Mouse (Mus musculus) hindbrain, embryonic 12.5 days (tissue): ENCODE measurements around the gene Arhgap10. TPM values are rescaled to one million over a fixed set of nuclear protein-coding genes. Genes with fewer than 3 reads are reported as not detected.

Experiments
- ATAC-seq: fragments of 200-750 bp; cut with Nextera tagmentation; 2 replicates; pipeline ENCODE4 v1.8.0; 2017; ENCODE audit warnings: moderate TSS enrichment; ENCODE audit not compliant: low FRiP score
- H3K27ac ChIP-seq: fragments of 300-500 bp; sonication (generic); 2 replicates; pipeline ENCODE4 v1.5.1; 2016; ENCODE audit warnings: mild to moderate bottlenecking
- H3K27me3 ChIP-seq: fragments of 300-500 bp; sonication (generic); 2 replicates; pipeline ENCODE4 v1.6.1; 2016; ENCODE audit warnings: mild to moderate bottlenecking
- H3K36me3 ChIP-seq: fragments of 300-500 bp; sonication (generic); 2 replicates; pipeline ENCODE4 v1.6.1; 2016; ENCODE audit warnings: mild to moderate bottlenecking
- H3K4me1 ChIP-seq: fragments of 300-500 bp; sonication (generic); 2 replicates; pipeline ENCODE4 v1.6.1; 2016
- H3K4me2 ChIP-seq: fragments of 300-500 bp; sonication (generic); replicated peaks from 2 replicates; pipeline ENCODE4 v1.6.1; 2016; ENCODE audit warnings: mild to moderate bottlenecking
- H3K4me3 ChIP-seq: fragments of 300-500 bp; sonication (generic); 2 replicates; pipeline ENCODE4 v1.5.1; 2016; ENCODE audit warnings: mild to moderate bottlenecking
- H3K9ac ChIP-seq: fragments of 300-500 bp; sonication (generic); 2 replicates; pipeline ENCODE4 v1.6.1; 2016; ENCODE audit warnings: mild to moderate bottlenecking, moderate library complexity
- H3K9me3 ChIP-seq: fragments of 300-500 bp; sonication (generic); replicated peaks from 2 replicates; pipeline ENCODE4 v1.6.1; 2016; ENCODE audit warnings: mild to moderate bottlenecking
- WGBS: fragments of 180-500 bp; shearing (Covaris S2); methylation state at CpG from one replicate; pipeline ENCODE4 v1.1.7; 2016; 5-methylcytosine and 5-hydroxymethylcytosine counted together
- polyA plus RNA-seq: library from polyadenylated mRNA; unstranded; fragments of >200 nt; fragmentation: Nextera tagmentation; extraction: Ambion mirVana; gene quantifications from 2 replicates; pipeline ENCODE4 v1.2.1, GENCODE M21; 2016

The Arhgap10 gene
- polyA plus RNA-seq, 1 experiment from 2014 or later = 16.5 TPM

DNA sequence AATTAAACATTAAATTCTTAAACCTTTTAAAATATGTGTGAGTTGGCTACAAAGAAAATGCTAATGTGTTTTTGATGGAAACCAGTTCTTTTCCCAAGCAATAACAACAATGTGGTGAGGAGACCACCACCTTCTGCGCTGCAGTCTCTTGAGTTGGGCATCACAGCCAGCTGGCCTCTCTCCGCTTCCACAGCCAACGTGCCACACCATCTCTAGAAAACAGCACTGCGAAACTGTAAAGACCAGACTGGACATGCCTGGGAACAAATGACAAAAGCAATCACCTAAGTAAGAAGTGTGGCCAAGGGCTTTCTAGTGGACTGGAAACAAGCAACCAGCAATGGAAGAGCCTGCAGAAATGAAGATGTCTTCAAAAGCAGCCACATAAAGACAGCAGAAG, 195.9 kb downstream of the Arhgap10 start:
- no peak for ATAC-seq

DNA sequence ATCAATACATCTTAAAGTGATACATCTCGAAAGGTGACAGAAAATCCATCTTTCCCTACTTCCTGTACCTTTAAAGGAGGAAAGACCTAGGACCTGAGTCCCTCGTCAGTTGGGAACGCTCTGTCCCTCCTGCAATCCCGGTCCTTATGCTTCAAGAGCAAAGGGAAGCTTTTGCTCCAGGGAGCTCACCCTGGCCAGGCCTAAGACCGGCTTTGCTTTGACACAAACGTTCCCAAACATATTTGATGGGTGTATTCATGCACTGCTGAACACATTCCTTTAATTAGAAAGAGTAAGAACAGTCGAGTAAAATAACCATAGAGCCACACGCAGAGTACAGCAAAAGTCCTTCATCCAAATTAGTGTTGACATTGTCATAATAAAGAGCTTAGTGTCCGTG, 199.2 kb downstream of the Arhgap10 start:
- no peaks in the 10 kb centered on the region for H3K27me3 ChIP-seq
- no peak overlapping the region for H3K4me2 ChIP-seq
- no peaks in the 10 kb centered on the region for H3K36me3 ChIP-seq
- no peak overlapping the region for H3K27ac ChIP-seq
- no peak overlapping the region for H3K9ac ChIP-seq
- no peaks in the 10 kb centered on the region for H3K9me3 ChIP-seq
- 79% methylated on average over 9 of the region's 9 CpGs for WGBS
- no peak overlapping the region for H3K4me3 ChIP-seq
- no peak for ATAC-seq
- H3K4me1 ChIP-seq = no peaks in the 10 kb centered on the region

More for the DNA sequence above, 195.9 kb downstream of the Arhgap10 start:
- WGBS = 90% methylated on average over 4 of the region's 4 CpGs
- no peaks in the 10 kb centered on the region for H3K4me1 ChIP-seq
- no peaks in the 10 kb centered on the region for H3K27me3 ChIP-seq
- no peak overlapping the region for H3K9ac ChIP-seq
- no peak overlapping the region for H3K4me3 ChIP-seq
- H3K9me3 ChIP-seq = no peaks in the 10 kb centered on the region
- H3K27ac ChIP-seq = no peak overlapping the region
- H3K36me3 ChIP-seq = no peaks in the 10 kb centered on the region
- no peak overlapping the region for H3K4me2 ChIP-seq

DNA sequence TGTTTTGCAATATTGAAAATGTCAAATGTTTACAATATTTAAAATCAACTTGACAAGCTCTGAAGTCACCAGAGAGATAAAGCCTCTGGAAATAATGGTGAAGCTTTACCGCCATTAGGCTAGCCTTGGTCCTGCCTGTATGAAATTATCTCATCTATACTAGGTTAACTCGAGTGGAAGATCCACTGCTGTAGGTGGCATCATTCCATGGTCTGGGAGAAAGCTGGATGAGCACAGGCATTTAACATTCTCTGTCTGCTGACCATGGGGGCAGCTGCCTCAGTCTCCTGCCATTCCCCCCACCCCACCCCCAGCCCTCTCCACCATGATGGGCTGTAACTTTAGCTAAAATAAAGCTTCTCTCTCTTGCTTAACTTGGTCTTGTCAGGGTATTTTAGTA, 200.0 kb downstream of the Arhgap10 start:
- no peaks in the 10 kb centered on the region for H3K36me3 ChIP-seq
- no peaks in the 10 kb centered on the region for H3K27me3 ChIP-seq
- 93% methylated on average over 2 of the region's 2 CpGs for WGBS

DNA sequence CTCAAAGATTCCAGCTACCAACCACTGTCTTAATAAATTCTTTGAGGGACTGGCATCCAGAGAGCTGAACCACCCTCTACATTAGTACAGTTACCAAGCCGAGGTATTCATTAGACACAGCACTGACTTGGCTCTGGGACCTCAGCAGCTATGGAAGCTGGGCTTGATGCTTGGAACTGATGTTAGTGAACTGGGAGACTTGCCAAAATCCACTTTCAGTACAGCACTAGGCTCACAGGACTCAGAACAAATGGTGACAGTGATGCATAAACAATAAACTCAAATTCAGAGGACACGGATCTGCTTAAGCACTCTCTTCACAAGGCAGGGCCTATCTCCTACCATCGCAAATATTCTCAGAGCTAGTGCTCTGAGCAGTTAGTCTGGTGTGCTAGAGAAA, 204.8 kb downstream of the Arhgap10 start:
- Histone ChIP-seq H3K4me2 (no peak overlapping the region), H3K27ac (no peak overlapping the region), H3K9ac (no peak overlapping the region), H3K36me3 (no peaks in the 10 kb centered on the region), H3K4me3 (no peak overlapping the region), H3K27me3 (no peaks in the 10 kb centered on the region), H3K9me3 (no peaks in the 10 kb centered on the region), H3K4me1 (no peaks in the 10 kb centered on the region)
- 86% methylated on average over 3 of the region's 3 CpGs for WGBS
- ATAC-seq = no peak

More for the DNA sequence above, 200.0 kb downstream of the Arhgap10 start:
- Histone ChIP-seq H3K9ac (no peak overlapping the region), H3K4me2 (no peak overlapping the region), H3K4me1 (no peaks in the 10 kb centered on the region), H3K4me3 (no peak overlapping the region), H3K9me3 (no peaks in the 10 kb centered on the region), H3K27ac (no peak overlapping the region)
- ATAC-seq = no peak

- no peak overlapping the region for H3K4me2 ChIP-seq
- no peaks in the 10 kb centered on the region for H3K27me3 ChIP-seq
- no peak overlapping the region for H3K9ac ChIP-seq
- ATAC-seq = no peak
- no peaks in the 10 kb centered on the region for H3K9me3 ChIP-seq
- H3K36me3 ChIP-seq = no peaks in the 10 kb centered on the region
- 86% methylated on average over 6 of the region's 6 CpGs for WGBS
- no peak overlapping the region for H3K4me3 ChIP-seq
- H3K27ac ChIP-seq = no peak overlapping the region
- no peaks in the 10 kb centered on the region for H3K4me1 ChIP-seq
Observed at GRCm38 (mm10) chr8:77311762-77312161, 206.0 kb downstream of the Arhgap10 start.

- H3K4me2 ChIP-seq = no peak overlapping the region
- ATAC-seq = no peak
- no peaks in the 10 kb centered on the region for H3K36me3 ChIP-seq
- 81% methylated on average over 10 of the region's 10 CpGs for WGBS
- no peaks in the 10 kb centered on the region for H3K4me1 ChIP-seq
- H3K27ac ChIP-seq = no peak overlapping the region
- H3K27me3 ChIP-seq = no peaks in the 10 kb centered on the region
- H3K9ac ChIP-seq = no peak overlapping the region
- no peaks in the 10 kb centered on the region for H3K9me3 ChIP-seq
- no peak overlapping the region for H3K4me3 ChIP-seq
Observed at GRCm38 (mm10) chr8:77310541-77310940, 207.2 kb downstream of the Arhgap10 start.

- H3K4me2 ChIP-seq = no peak overlapping the region
- H3K9me3 ChIP-seq = no peaks in the 10 kb centered on the region
- no peak overlapping the region for H3K27ac ChIP-seq
- H3K9ac ChIP-seq = no peak overlapping the region
- H3K4me3 ChIP-seq = no peak overlapping the region
- H3K36me3 ChIP-seq = no peaks in the 10 kb centered on the region
- H3K4me1 ChIP-seq = no peaks in the 10 kb centered on the region
- 81% methylated on average over 8 of the region's 8 CpGs for WGBS
- no peak for ATAC-seq
- H3K27me3 ChIP-seq = no peaks in the 10 kb centered on the region
Observed at GRCm38 (mm10) chr8:77310026-77310425, 207.7 kb downstream of the Arhgap10 start.

- Histone ChIP-seq H3K27me3 (no peaks in the 10 kb centered on the region), H3K9ac (no peak overlapping the region), H3K4me3 (no peak overlapping the region), H3K4me1 (peaks cover 2% of the 10 kb centered on the region; the same call in 1 of the 2 replicates), H3K36me3 (no peaks in the 10 kb centered on the region), H3K27ac (no peak overlapping the region), H3K4me2 (no peak overlapping the region), H3K9me3 (0 out of 2 replicates have a peak, but pooled peaks cover 7% of the 10 kb centered on the region)
- no peak for ATAC-seq
- 94% methylated on average over 11 of the region's 11 CpGs for WGBS
Observed at GRCm38 (mm10) chr8:77294599-77294998, 223.2 kb downstream of the Arhgap10 start.

DNA sequence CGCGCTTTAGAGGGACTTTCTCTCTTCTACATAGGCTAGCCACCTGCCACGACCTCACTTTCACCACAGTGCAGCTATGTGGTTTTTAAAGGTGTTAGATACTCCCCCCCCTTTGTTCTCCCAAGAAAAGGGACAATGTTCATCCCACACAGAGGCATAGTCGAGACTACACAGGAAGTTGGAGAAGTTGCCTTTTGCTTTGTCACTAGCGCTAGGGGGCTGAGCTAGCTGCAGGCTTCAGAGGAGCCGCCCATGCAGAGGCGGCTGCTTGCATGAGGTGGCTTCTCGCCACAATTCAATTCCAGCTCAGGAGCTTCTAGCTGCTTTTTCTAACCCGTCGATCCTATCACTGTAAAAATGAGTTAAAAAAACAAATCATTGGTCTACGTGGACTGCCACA, 225.1 kb downstream of the Arhgap10 start:
- H3K9ac ChIP-seq = no peak overlapping the region
- H3K4me1 ChIP-seq = peaks cover 2% of the 10 kb centered on the region; the same call in 1 of the 2 replicates
- H3K4me3 ChIP-seq = no peak overlapping the region
- 53% methylated on average over 11 of the region's 11 CpGs for WGBS
- H3K27ac ChIP-seq = no peak overlapping the region
- H3K9me3 ChIP-seq = 0 out of 2 replicates have a peak, but pooled peaks cover 7% of the 10 kb centered on the region
- H3K4me2 ChIP-seq = 0 out of 2 replicates have a peak overlapping the region, but pooled peaks have one; percentile 11
- ATAC-seq = no peak
- no peaks in the 10 kb centered on the region for H3K27me3 ChIP-seq
- H3K36me3 ChIP-seq = no peaks in the 10 kb centered on the region

- Histone ChIP-seq H3K9ac (no peak overlapping the region), H3K4me1 (peaks cover 2% of the 10 kb centered on the region; the same call in 1 of the 2 replicates), H3K27ac (no peak overlapping the region)
Observed at GRCm38 (mm10) chr8:77292120-77292519, 225.6 kb downstream of the Arhgap10 start.

GRCm38 (mm10) chr8:77288492-77288891, 229.3 kb downstream of the Arhgap10 start:
- WGBS = 96% methylated on average over 12 of the region's 12 CpGs
- Histone ChIP-seq H3K9ac (no peak overlapping the region), H3K4me2 (no peak overlapping the region), H3K27ac (no peak overlapping the region), H3K36me3 (no peaks in the 10 kb centered on the region), H3K4me3 (no peak overlapping the region), H3K9me3 (no peaks in the 10 kb centered on the region), H3K4me1 (peaks cover 2% of the 10 kb centered on the region; the same call in 1 of the 2 replicates), H3K27me3 (no peaks in the 10 kb centered on the region)
- ATAC-seq = no peak

More at GRCm38 (mm10) chr8:77292120-77292519, 225.6 kb downstream of the Arhgap10 start:
- Histone ChIP-seq H3K4me3 (no peak overlapping the region), H3K9me3 (0 out of 2 replicates have a peak, but pooled peaks cover 7% of the 10 kb centered on the region), H3K36me3 (no peaks in the 10 kb centered on the region), H3K27me3 (no peaks in the 10 kb centered on the region), H3K4me2 (no peak overlapping the region)
- 58% methylated on average over 4 of the region's 4 CpGs for WGBS
- ATAC-seq = no peak

DNA sequence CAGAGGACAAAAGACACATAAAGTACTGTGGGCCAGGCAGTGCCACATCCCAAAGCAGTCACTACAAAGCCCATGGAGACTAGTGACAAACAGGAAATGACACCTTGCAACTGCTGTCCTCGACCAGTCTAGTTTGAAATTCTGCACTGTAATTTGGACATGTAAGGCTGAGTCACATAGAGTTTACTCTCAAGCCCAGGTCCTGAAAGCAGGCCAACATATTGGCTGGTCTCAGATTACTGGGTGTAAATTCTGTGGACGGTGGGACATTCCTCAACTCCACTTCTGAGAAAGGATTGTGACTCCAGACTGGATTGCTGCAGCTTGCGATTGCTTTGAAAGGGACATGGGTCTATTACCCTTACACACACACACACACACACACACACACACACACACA, 229.7 kb downstream of the Arhgap10 start:
- H3K9ac ChIP-seq = no peak overlapping the region
- no peak for ATAC-seq
- H3K4me3 ChIP-seq = no peak overlapping the region
- H3K36me3 ChIP-seq = no peaks in the 10 kb centered on the region
- H3K9me3 ChIP-seq = no peaks in the 10 kb centered on the region
- H3K4me1 ChIP-seq = peaks cover 2% of the 10 kb centered on the region; the same call in 1 of the 2 replicates
- no peak overlapping the region for H3K27ac ChIP-seq
- WGBS = 79% methylated on average over 3 of the region's 3 CpGs
- H3K27me3 ChIP-seq = no peaks in the 10 kb centered on the region
- no peak overlapping the region for H3K4me2 ChIP-seq

DNA sequence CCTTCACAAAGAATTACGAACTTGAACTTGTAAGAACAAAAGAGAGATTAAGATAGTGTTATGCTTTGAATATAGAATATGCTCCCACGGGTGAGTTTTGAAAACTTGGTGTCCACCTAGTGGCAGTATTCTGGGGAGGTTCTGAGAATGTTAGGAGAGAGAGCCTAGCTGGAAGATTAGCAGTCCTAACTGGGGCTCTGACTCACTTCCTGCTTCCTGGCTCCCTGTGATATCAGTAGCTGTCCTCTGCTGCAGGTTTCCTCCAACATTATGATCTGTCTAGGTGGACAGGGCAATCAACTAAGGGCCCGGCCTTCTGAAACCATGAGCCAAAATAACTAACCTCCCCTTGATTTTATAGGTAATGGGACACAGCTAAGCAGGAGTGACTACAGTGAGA, 233.3 kb downstream of the Arhgap10 start:
- WGBS = 91% methylated on average over 3 of the region's 3 CpGs
- H3K27me3 ChIP-seq = no peaks in the 10 kb centered on the region

More for the DNA sequence above, 233.3 kb downstream of the Arhgap10 start:
- H3K9ac ChIP-seq = no peak overlapping the region
- H3K36me3 ChIP-seq = no peaks in the 10 kb centered on the region
- H3K9me3 ChIP-seq = no peaks in the 10 kb centered on the region
- no peak overlapping the region for H3K4me3 ChIP-seq
- no peak for ATAC-seq
- H3K27ac ChIP-seq = no peak overlapping the region
- no peaks in the 10 kb centered on the region for H3K4me1 ChIP-seq
- no peak overlapping the region for H3K4me2 ChIP-seq
